Mouse (Mus musculus): Measurements from ENCODE around the gene Bend6.
"Not testable (repeated sequence)": the region's sequence is repeated elsewhere in the genome, so short reads cannot be mapped to it uniquely, and the experiment has no call there.

The Bend6 gene

DNA sequence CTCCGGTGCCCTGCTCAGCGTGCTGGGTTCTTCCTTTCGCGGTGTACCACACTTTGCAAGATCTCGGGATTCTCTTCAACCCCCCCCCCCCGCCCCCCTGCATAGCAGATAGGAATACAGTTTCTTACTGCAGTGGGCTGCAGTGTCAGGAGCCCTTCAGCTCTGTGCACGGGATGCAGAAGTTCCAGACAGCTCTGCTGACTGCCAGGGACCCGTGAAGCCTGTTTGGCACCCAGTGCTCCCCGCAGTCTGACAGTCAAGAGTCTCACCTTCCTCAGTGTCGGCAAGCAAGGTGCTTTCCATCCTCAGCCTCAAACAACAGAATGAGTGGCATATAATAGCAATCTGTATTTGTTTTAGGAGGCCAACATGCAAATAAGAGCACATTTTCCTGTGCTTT lies 1.4 kb downstream of the Bend6 start:
- no peak for DNase-seq

DNA sequence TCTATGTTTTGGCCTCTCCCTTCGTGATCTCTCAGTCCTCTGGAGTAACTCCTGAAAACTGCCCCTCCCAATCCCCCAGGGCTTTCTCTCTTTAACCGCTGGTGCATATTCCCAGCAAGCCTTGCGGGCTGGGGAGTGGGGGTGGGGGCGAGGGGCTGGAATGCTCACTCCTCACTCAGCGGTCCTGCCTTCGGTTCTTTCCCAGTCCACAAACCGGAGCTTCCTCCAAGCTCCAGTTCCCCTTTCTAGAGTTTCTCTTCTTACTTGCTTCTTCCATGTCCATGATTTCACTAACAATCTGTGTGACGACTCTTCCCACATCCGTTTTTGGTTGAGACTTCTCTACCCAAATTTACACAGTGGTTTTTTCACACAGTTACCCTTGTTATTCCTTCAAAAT lies 4.0 kb downstream of the Bend6 start:
- no peak for DNase-seq

DNA sequence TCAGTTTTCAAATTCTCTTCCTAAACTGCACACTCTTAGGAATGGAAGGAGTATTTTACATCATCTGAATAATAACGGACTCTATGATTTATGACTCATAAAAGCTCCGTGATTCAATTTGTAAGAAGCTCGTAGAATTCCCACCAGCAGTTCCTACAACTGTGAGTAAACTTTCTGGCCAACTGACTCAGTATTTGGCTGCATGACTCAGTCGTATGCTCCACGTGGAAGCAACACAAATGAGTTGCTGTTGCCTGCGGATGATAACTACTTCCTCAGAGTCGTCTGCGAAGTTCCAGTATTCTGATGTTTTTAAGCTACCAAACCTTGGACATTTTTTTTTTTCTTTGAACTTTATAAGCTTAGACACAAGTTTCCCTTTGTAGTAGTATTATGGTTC lies 7.4 kb downstream of the Bend6 start:
- DNase-seq, result no peak

DNA sequence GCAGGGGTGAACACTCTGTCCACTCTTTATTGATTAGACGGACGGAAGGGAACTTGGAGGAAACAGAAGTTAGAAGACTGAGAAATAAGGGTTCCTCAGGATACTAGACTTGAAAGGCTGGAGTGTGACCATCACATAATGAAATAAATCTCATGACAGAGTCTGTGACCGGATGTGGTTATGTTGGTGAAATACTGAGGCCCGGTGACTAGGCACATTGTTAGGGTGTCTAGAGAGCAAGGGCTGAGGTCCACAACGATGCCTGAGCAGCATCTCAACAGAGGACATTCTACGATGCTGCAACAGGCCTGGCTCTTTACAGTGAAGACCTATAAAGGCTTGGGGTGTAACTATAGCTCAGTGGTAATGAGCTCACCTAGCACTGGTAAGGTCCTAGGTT lies 9.2 kb downstream of the Bend6 start:
- no peak for DNase-seq

DNA sequence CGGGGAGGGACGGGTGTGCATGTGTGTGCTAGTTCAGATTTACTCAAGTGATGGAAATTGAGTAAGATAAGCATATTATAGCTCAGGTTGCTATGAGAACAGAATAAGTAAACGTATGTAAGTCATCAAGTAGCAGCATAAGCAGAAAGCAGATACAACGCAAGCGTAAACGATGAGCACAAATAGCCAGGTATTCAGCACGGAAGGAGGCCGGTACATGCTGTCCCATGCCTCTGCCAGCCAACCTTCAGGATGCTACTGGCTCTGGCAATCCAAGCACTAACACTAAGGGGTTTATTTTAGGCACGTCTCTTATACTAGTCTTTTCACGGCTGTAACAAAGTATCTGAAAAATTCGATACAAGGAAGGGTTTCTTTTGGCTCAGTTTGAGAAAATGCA lies 10.2 kb downstream of the Bend6 start:
- no peak for DNase-seq

DNA sequence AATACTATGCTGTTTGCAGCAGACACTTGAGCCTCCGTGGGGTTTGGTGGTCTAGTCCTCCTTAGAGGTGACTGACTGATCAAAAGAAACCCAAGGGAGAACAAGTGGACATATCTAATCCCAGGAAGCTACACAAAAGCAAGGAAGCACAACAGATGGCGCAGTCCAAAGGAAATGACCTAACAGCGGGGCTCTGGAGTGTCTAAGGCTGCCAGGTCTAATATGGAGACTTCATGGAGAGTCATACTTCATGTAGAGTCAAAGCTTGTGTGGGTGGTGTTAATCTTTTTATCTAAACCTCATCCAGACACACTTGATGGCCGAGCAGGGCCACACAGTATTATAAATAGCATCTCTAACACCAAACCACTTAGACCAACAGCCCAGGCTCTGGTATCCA lies 10.9 kb downstream of the Bend6 start:
- DNase-seq, result no peak

DNA sequence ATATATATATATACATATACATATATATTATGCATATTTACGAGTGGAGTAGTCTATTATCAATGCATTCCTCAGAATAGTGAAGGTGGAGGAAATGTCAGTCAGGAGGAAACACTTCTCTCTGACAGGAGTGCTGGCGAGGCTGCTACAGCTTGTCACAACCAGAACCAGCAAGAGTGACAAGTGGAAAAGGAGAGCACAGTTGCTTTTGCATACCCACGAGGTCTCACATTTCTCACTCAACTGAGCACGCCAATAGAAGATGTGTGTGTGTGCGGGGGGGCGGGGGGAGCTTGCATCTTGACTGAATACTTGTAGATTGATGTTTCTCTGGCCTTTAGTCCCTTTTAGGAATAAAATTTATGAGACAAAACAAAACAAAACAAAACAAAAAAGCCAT lies 11.5 kb downstream of the Bend6 start:
- DNase-seq, result no peak

DNA sequence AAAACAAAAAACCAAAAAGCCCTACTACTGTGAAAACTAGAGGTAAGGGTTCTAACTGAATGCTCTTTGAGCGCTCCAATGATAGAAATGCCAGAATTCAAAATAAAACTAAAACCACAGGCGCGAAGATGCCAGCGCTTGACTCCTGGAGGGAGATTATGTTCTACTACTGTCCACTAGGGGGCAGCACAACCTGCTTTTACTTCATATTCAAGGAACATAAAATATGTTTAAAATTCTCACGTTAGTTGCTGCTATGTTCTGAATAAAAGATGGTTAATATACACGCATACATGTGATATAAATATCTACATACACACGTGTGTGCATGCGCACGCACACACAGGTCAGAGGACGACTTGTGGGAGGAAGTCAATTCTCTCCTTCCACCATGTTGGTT lies 14.8 kb downstream of the Bend6 start:
- no peak for DNase-seq

DNA sequence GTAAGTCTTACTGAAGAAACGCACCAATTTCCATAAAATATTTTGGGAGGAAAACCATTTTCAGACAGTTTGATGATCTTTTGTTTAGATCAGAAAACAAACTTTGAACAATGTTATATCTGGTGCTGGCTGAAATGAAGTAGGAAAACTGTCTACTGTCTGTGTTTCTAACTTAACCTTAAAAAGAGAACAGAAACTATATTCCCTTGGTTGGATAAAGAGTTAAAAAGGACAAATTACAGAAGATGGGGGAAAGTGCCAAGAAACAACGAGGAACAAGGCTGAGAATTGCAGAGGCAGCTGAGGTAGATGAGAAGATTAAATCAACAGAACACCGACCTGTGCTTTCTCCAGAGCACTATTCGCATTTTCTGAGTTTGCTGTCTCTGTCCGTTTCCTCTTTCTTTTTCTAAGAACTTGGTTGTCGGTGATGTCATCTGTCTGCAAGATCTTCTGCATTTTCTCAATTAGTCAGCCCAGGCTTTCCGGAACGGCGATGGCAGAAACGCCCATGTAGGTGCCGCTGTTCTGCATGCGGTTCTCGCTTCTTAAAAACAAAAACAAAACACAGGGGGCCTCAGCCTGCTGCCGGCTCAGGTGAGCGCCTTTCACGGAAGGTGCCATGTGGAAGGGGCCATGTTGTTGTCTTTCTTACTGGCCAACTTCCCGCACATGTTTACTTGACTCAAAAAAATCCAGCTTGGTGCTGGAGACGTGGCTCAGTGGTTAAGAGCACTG lies 24.3 kb downstream of the Bend6 start:
- DNase-seq, result peak; percentile 49 to 63

DNA sequence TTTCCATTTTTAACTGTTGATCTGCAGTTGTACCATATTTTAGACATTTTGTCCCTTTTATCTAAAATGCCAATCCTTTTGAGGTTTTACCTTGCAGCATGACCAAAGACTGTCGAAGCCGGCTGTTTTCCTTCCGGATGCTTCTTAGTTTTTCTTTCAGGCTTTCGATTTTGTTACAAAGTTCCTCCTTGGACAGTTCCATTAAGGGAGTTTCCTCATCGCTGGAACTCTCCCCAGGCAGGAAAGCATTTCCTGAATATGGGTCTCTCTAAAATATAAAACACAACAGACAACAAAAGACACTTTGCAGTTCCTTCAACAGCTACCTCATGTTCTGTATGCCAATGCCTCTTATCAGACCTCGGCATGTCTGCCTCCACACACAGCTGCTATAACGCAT lies 29.4 kb downstream of the Bend6 start:
- no peak for DNase-seq

DNA sequence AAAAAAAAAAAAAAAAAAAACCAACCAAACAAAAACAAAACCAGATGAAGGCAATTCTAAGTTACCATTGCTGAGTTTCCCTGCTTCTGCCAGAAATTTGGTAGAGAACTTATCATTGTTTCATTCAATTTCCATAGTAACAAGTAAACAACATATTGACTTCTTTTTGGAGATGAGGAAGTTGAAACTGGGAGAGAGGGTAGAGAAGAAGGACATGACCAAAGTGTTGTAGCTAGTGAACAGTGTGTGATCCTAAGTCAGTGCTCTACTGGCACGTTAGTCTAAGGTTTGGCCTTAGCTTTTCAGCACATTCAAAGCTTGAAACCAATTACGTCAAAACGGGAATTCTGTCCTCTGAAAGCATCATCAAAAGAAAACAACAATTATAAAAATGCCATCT lies 31.2 kb downstream of the Bend6 start:
- DNase-seq, result no peak

DNA sequence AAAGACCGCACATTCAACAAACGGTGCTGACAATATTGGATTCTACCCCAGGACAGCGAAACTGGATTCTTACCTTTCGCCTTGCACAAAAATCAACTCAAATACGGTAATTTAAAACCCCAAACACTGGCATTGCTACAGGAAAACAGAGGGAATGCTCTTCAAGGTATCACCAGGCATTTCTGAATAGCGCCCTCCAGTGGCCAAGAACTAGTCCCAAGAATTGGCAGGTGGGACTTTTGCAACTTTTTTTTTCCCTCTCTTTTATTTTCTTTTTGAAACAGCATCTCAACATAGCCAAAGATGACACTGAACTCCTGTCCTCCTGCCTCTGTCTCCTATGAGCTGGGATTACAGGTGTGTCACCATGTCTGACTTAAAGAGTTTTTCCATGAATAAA lies 31.9 kb downstream of the Bend6 start:
- DNase-seq, result no peak

DNA sequence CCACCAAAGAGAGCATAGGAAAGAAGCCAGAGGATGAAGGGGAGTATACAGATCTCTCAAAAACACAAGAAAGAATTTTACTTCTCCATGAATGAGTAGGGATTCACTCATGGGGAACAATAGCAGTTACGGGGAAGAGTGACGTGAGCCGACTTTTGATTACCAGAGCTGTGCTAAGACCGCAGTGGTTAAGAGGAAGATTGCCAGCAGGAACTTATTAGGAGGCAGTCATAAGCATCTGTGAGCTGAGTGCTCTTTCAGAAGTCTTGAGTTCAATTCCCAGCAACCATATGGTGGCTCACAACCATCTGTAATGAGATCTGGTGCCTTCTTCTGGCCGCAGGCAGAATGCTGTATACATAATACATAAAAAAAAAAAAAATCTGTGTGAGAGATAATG lies 34.1 kb downstream of the Bend6 start:
- no peak for DNase-seq

DNA sequence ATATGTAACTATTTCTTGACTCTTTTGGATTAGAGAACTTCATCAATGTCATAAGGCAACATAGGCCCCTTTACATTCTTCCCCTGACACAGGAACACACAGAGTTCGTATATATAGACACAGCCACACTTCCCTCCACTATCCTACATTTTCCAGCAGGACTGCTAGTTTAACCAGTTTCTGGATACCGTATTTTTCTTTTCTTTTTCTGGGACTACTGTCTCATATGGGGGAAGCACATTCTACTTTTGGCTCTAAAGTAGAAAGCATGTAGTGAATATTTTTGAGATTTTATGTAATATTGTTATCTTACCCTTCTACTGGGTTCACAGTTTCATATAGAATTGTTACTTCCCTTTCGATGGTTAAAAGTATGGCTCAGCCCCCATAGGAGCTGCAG lies 38.2 kb downstream of the Bend6 start:
- DNase-seq, result no peak

DNA sequence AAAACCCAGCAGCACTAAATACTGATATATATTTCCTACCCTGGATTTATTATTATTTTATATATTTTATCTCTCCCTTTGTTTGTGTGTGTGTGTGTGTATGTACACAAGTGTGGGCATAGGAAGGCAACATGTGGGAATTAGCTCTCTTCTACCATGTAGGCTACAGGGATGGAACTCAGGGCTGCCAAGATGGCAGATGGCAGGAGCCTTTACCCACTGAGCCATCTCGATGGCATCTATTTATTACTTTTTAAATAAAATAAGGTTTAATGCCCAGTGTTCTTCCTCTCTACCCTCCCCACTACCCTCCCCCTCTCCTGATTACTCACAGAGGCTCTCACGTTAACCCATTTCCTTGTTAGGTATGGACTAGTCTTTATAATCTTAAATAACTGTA lies 38.6 kb downstream of the Bend6 start:
- DNase-seq, result no peak

DNA sequence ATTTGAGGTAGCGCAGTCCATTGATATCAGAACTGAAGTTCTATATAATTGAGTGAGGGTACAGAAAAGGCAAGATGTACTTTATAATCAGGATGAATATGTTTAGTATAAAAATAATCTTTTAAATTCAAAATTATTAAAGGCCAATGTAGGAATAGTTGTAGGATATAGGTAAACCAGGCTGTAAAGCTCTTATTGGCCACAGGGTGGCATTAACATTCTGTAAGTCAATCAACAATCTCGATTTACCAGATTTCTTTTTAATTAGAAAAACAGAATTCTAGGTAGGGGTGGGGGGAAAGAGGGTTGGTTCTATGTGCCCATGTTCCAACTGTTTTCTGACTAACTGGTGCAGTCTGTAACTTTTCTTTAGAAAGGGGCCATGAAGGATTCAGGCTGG lies 60.8 kb downstream of the Bend6 start:
- DNase-seq, result no peak

DNA sequence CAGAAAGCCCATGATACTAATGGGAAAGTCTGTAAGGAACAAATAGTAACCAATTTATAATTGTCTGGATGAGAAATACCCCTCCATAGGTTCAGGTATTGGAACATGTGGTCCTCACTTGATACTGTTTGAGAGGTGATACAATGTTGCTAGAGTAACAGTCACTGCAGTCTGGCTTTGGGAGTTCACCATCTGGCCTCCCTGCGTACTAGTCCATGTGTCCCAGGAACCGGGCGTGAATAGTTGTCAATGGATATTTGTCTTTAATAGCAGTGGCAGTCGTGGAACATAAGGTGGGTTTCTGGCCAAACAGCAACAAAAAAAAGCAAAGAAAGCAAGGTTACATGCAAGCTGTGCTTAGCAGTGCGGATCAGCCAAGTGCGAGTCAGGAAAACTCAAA lies 63.8 kb downstream of the Bend6 start:
- DNase-seq, result no peak

DNA sequence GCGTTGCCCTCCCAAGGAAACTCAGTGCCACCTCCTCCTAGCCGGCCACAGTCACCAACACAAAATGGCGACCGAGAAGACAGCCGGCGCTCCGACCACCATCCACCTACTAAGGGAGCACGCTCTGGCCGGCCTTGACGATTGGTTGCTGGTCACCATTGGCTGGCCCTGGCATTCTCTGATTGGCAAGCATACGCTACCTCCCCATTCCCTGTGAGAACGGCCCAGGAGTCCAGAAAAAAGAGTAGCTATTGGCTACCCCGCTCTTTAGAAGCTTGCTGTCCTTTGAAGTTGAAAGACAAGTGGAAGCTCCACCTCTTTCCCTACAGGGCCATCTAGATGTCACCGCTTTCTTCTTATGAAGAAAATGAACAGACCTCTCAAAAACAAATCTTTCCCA lies 68.7 kb downstream of the Bend6 start:
- not testable (repeated sequence) for DNase-seq

DNA sequence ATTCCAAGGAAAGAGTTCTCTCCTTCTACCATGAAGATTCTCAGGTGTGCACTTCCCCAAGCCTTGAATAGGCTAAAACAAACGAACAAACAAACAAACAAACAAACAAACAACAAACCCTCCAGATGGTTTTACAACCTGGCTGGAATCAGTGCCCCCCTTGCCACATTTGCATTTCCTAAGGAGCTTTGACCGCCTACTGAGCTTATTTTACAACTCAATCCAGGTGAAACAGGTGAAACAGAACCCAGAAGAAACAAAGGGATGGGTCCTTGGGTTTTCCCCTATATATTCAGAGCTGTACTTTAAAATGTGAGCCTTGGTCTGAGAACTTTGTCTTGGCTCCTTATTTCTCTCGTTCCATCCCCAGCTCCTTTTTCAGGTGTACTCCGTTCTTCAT lies 77.0 kb downstream of the Bend6 start:
- no peak for DNase-seq

DNA sequence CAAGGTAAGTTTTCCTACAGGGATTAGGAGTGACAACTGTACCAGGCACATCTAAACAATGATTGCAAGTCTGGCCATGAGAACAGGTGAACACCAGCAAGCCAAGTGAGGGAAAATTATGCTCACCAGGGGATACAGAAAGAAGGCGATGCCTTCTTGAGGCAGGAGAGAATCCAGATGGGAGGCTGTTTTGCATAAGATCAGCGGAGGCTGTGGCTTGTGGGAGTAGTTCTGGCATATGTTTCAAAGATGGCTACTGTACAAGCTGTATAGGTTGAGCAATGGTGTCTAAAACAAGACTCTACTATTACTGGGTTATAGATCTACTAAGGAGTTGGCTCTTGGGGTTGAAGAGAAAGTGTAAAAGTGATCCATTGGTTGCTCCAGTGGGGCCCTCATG lies 89.7 kb downstream of the Bend6 start:
- DNase-seq, result no peak

DNA sequence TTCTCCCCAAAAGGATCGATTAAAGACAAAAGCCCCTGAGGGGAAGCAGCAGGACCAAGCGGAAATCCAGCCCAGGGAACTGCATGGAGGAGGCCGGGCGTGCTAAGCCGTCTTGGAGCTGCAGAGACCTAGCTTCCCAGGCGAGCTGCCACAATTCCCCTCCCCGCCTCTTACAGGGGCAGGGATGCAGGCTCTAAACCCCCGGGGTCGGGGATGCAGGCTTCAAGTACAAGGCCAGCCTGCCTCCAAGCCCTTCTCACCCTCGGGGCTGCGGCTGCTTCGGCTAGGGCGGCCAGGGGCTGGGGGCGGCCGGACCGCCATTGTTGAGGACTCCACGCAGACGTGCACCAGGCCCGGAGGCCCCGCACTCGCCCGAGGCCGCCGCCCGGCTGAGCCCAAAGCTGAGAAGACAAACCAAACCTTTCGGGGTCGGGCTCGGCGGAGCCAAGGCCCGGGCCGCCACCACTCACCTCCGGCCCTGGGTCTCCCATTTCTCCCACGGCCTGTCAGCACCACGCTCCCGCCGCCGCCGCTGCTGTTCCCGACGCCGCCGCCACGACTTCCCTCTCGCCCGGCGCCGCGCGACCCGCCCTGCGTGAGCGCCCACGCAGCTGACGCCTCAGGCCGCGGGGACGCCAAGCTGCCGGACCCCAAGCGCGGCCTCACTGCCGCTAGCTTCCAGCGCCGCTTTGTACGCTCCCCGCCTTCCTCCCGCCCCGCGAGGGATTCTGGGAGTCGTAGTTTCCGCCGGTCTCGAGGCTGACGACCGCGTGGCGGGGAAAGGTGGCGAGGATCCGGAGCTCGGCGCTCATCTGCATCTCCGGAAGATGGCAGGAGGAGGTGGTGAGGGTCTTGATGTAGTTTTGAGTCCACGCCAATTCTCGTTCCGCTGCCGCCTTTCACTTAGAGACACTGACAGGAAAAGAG lies 93.5 kb downstream of the Bend6 start, which contains the start of gene Zfp451:
Gene Zfp451, minus strand, starts transcription at position 728 of the 927 bp plus-strand sequence.
- peak; percentile 80 to 84 for DNase-seq

DNA sequence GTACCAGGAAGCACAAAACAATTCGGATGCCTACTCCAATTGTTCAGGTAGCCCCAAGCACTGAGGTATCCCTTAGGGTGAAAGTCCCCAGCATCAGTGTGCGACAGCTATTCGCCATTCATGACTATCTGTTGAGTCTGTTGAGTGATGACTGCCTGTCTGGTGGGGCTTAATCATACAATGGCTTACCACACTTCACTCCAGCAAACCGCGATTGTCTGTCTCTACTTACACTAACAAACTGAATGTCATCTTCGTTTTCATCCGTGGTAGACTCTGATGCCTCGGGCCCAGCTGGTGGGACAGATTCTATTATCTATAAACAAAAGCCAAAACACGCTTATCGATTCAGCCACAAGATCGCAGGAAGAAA lies 94.1 kb downstream of the Bend6 start:
- no peak for DNase-seq

DNA sequence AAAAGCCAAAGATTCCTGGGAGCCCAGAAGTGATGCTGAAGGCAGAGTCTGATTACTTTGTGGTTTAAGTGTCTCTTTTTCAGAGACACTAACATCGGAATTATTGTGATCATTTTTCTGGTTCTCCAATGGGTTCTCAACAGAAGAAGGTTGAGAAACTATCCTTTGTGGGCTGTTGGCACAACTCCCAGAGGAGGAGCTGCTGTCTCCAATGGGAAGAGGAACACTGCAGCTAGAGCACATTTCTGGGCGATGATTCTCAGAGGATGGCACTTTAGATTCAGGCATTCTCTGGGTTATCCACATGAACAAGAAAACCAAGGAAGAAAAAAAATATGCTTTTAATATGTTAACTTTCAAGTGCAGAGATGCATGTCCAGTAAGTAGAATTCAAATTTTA lies 104.3 kb downstream of the Bend6 start:
- DNase-seq, result no peak

Measured in thymus, adult 18-20 months (tissue).